ENCODE assay signal across 15 mouse cellular contexts in genomic region chr10:94461871-94462270, GRCm38 (mm10).
A peak's percentile ranks its signal among the peaks of the same experiment; 100 is the strongest.
DNase-seq lines count a peak whose midpoint lies in the region; ATAC-seq lines count a peak whose summit lies in the region.
"Had no signal": no experiment of that assay in that cellular context is flagged by ENCODE, and none has a peak within 500 bp of the region (broad histone marks: within the 10 kb centered on the region; RNA-seq: fewer than 3 reads in every experiment).

No protein-coding gene starts in this region.

- H3K27ac ChIP-seq in heart, embryonic 13.5 days (replicated peaks) = peak overlapping the region; percentile 70; the same call in 1 of the 2 replicates
- H3K27ac ChIP-seq in heart, embryonic 12.5 days (ENCODE audit: poor library complexity, severe bottlenecking) = no peak overlapping the region
- H3K27ac ChIP-seq: embryonic facial prominence, embryonic 10.5 days; forebrain, embryonic 12.5 days; midbrain, embryonic 15.5 days had no signal

- 82% methylated on average over 8 of the region's 8 CpGs for WGBS in heart, embryonic 13.5 days
- WGBS in heart, embryonic 12.5 days = 80% methylated on average over 8 of the region's 8 CpGs

- H3K4me2 ChIP-seq in heart, embryonic 13.5 days = no peak overlapping the region
- no peak overlapping the region for H3K4me2 ChIP-seq in heart, embryonic 12.5 days
- H3K4me2 ChIP-seq: forebrain, embryonic 12.5 days; midbrain, embryonic 15.5 days had no signal

- H3K9me3 ChIP-seq in heart, embryonic 13.5 days = no peaks in the 10 kb centered on the region
- H3K9me3 ChIP-seq in heart, embryonic 12.5 days (replicated peaks) = peaks cover 5% of the 10 kb centered on the region
- H3K9me3 ChIP-seq: embryonic facial prominence, embryonic 10.5 days; forebrain, embryonic 12.5 days; midbrain, embryonic 15.5 days had no signal

- H3K4me1 ChIP-seq in heart, embryonic 13.5 days = peaks cover 64% of the 10 kb centered on the region
- H3K4me1 ChIP-seq in heart, embryonic 12.5 days (replicated peaks) = peaks cover 49% of the 10 kb centered on the region
- H3K4me1 ChIP-seq: megakaryocyte, embryonic 14.5 days; midbrain, embryonic 15.5 days had no signal

- ATAC-seq in heart, embryonic 13.5 days (ENCODE audit: extremely low read depth, insufficient number of reproducible peaks, low FRiP score, low TSS enrichment) = no peak
- ATAC-seq in heart, embryonic 12.5 days (ENCODE audit: insufficient number of reproducible peaks, low FRiP score) = no peak
- ATAC-seq: hindbrain, embryonic 16.5 days; midbrain, embryonic 15.5 days had no signal

- H3K9ac ChIP-seq in heart, embryonic 13.5 days = no peak overlapping the region
- H3K9ac ChIP-seq in heart, embryonic 12.5 days = no peak overlapping the region
- H3K9ac ChIP-seq: forebrain, embryonic 12.5 days; midbrain, embryonic 15.5 days had no signal

- H3K4me3 ChIP-seq in heart, embryonic 13.5 days = no peak overlapping the region
- no peak overlapping the region for H3K4me3 ChIP-seq in heart, embryonic 12.5 days
- H3K4me3 ChIP-seq: embryonic facial prominence, embryonic 10.5 days; forebrain, embryonic 12.5 days; megakaryocyte, embryonic 14.5 days; midbrain, embryonic 15.5 days; myocyte had no signal

- H3K36me3 ChIP-seq in heart, embryonic 13.5 days = no peaks in the 10 kb centered on the region
- no peaks in the 10 kb centered on the region for H3K36me3 ChIP-seq in heart, embryonic 12.5 days
- H3K36me3 ChIP-seq: embryonic facial prominence, embryonic 10.5 days; forebrain, embryonic 12.5 days; midbrain, embryonic 15.5 days had no signal

- H3K27me3 ChIP-seq in heart, embryonic 13.5 days (replicated peaks) = no peaks in the 10 kb centered on the region
- H3K27me3 ChIP-seq in heart, embryonic 12.5 days (replicated peaks) = no peaks in the 10 kb centered on the region; the same call in 1 of the 2 replicates
- H3K27me3 ChIP-seq: forebrain, embryonic 12.5 days; midbrain, embryonic 15.5 days had no signal

- peak; percentile 33 for DNase-seq in kidney, adult 9 months
- no peak for DNase-seq in kidney, postnatal 10 days
- peak; percentile 32 for DNase-seq in lung, postnatal 10 days
- DNase-seq in lung, postnatal 25 days (ENCODE audit: low spot score) = no peak
- no peak for DNase-seq in retina, embryonic 14.5 days (ENCODE audit: low spot score)
- DNase-seq: cerebellum, adult 9-10 months; gastrocnemius, postnatal 14 days had no signal

Comparison
In these comparisons a context has a peak if more than half of its experiments do, and no peak if none do; other contexts are left out.
1. DNase-seq: peak in kidney, adult 9 months (single experiment) and lung, postnatal 10 days (single experiment); none in kidney, postnatal 10 days (single experiment), lung, postnatal 25 days (single experiment) and retina, embryonic 14.5 days (single experiment).